Mouse (Mus musculus): ENCODE data around the gene B3gnt7. TPM values are rescaled to one million over a fixed set of nuclear protein-coding genes. Genes with fewer than 3 reads are reported as not detected.

B3gnt7 gene
- polyA plus RNA-seq, 1 experiment = 1.0 TPM

GRCm38 (mm10) chr1:86290452-86290851, 12.2 kb upstream of the B3gnt7 start:
- Histone ChIP-seq H3K4me1 (ENCODE audit: control insufficient read depth, insufficient read depth, low read length) (no peaks in the 10 kb centered on the region), H3K27ac (ENCODE audit: insufficient read depth, low read length) (no peak overlapping the region), H3K27me3 (ENCODE audit: control insufficient read depth, insufficient read depth, low read length) (no peaks in the 10 kb centered on the region; the same call in 1 of the 2 replicates), H3K4me3 (replicated peaks; ENCODE audit: insufficient read depth, low read depth, low read length) (no peak overlapping the region)
- no peak for TF ChIP-seq POLR2A (IDR thresholded peaks at IDR 0.05; ENCODE audit: borderline replicate concordance, insufficient read depth, low read length)
- no peak for TF ChIP-seq CTCF (IDR thresholded peaks at IDR 0.05; ENCODE audit: borderline replicate concordance, insufficient read depth, low read depth, low read length)
- WGBS = 35% methylated on average over 3 of the region's 3 CpGs
- DNase-seq = no peak

- no peak for TF ChIP-seq POLR2A (IDR thresholded peaks at IDR 0.05; ENCODE audit: borderline replicate concordance, insufficient read depth, low read length)
- TF ChIP-seq CTCF (IDR thresholded peaks at IDR 0.05; ENCODE audit: borderline replicate concordance, insufficient read depth, low read depth, low read length) = no peak
- WGBS = 86% methylated on average over 3 of the region's 3 CpGs
- Histone ChIP-seq H3K4me3 (replicated peaks; ENCODE audit: insufficient read depth, low read depth, low read length) (no peak overlapping the region), H3K27ac (ENCODE audit: insufficient read depth, low read length) (no peak overlapping the region), H3K4me1 (ENCODE audit: control insufficient read depth, insufficient read depth, low read length) (no peaks in the 10 kb centered on the region), H3K27me3 (ENCODE audit: control insufficient read depth, insufficient read depth, low read length) (no peaks in the 10 kb centered on the region)
- no peak for DNase-seq
Observed at GRCm38 (mm10) chr1:86293091-86293490, 9.5 kb upstream of the B3gnt7 start.

- H3K4me3 ChIP-seq (replicated peaks; ENCODE audit: insufficient read depth, low read depth, low read length) = no peak overlapping the region
- 87% methylated on average over 5 of the region's 5 CpGs for WGBS
- no peaks in the 10 kb centered on the region for H3K27me3 ChIP-seq (ENCODE audit: control insufficient read depth, insufficient read depth, low read length)
- no peak for DNase-seq
- TF ChIP-seq CTCF (IDR thresholded peaks at IDR 0.05; ENCODE audit: borderline replicate concordance, insufficient read depth, low read depth, low read length) = no peak
- TF ChIP-seq POLR2A (IDR thresholded peaks at IDR 0.05; ENCODE audit: borderline replicate concordance, insufficient read depth, low read length) = no peak
- no peaks in the 10 kb centered on the region for H3K4me1 ChIP-seq (ENCODE audit: control insufficient read depth, insufficient read depth, low read length)
- no peak overlapping the region for H3K27ac ChIP-seq (ENCODE audit: insufficient read depth, low read length)
Observed at GRCm38 (mm10) chr1:86293868-86294267, 8.8 kb upstream of the B3gnt7 start.

- Histone ChIP-seq H3K27ac (ENCODE audit: insufficient read depth, low read length) (no peak overlapping the region), H3K4me3 (replicated peaks; ENCODE audit: insufficient read depth, low read depth, low read length) (no peak overlapping the region), H3K27me3 (ENCODE audit: control insufficient read depth, insufficient read depth, low read length) (no peaks in the 10 kb centered on the region), H3K4me1 (ENCODE audit: control insufficient read depth, insufficient read depth, low read length) (no peaks in the 10 kb centered on the region)
- WGBS = 65% methylated on average over 4 of the region's 4 CpGs
- TF ChIP-seq POLR2A (IDR thresholded peaks at IDR 0.05; ENCODE audit: borderline replicate concordance, insufficient read depth, low read length) (no peak), CTCF (IDR thresholded peaks at IDR 0.05; ENCODE audit: borderline replicate concordance, insufficient read depth, low read depth, low read length) (no peak)
- DNase-seq = no peak
Observed at GRCm38 (mm10) chr1:86294472-86294871, 8.2 kb upstream of the B3gnt7 start.

- no peak for DNase-seq
- TF ChIP-seq CTCF (IDR thresholded peaks at IDR 0.05; ENCODE audit: borderline replicate concordance, insufficient read depth, low read depth, low read length) = no peak
- TF ChIP-seq POLR2A (IDR thresholded peaks at IDR 0.05; ENCODE audit: borderline replicate concordance, insufficient read depth, low read length) = no peak
- no peak overlapping the region for H3K4me3 ChIP-seq (replicated peaks; ENCODE audit: insufficient read depth, low read depth, low read length)
- H3K27me3 ChIP-seq (ENCODE audit: control insufficient read depth, insufficient read depth, low read length) = no peaks in the 10 kb centered on the region
- no peak overlapping the region for H3K27ac ChIP-seq (ENCODE audit: insufficient read depth, low read length)
- H3K4me1 ChIP-seq (ENCODE audit: control insufficient read depth, insufficient read depth, low read length) = no peaks in the 10 kb centered on the region
- WGBS = 67% methylated on average over 2 of the region's 2 CpGs
Observed at GRCm38 (mm10) chr1:86300093-86300492, 2.5 kb upstream of the B3gnt7 start.

- no peaks in the 10 kb centered on the region for H3K27me3 ChIP-seq (ENCODE audit: control insufficient read depth, insufficient read depth, low read length)
Observed at GRCm38 (mm10) chr1:86300731-86301130, 1.9 kb upstream of the B3gnt7 start.

GRCm38 (mm10) chr1:86301221-86302091, 1.2 kb upstream of the B3gnt7 start:
- no peak for DNase-seq
- H3K27me3 ChIP-seq (ENCODE audit: control insufficient read depth, insufficient read depth, low read length) = no peaks in the 10 kb centered on the region
- H3K27ac ChIP-seq (ENCODE audit: insufficient read depth, low read length) = no peak overlapping the region
- H3K4me3 ChIP-seq (replicated peaks; ENCODE audit: insufficient read depth, low read depth, low read length) = no peak overlapping the region
- 61% methylated on average over 6 of the region's 6 CpGs for whole genome bisulfite sequencing
- 0 out of 2 replicates have a peak, but pooled peaks cover under 1% of the 10 kb centered on the region for H3K4me1 ChIP-seq (ENCODE audit: control insufficient read depth, insufficient read depth, low read length)
- TF ChIP-seq POLR2A (IDR thresholded peaks at IDR 0.05; ENCODE audit: borderline replicate concordance, insufficient read depth, low read length) (no peak), CTCF (IDR thresholded peaks at IDR 0.05; ENCODE audit: borderline replicate concordance, insufficient read depth, low read depth, low read length) (peak; percentile 15; the same call in 1 of the 2 replicates)

More at GRCm38 (mm10) chr1:86300731-86301130, 1.9 kb upstream of the B3gnt7 start:
- H3K27ac ChIP-seq (ENCODE audit: insufficient read depth, low read length) = no peak overlapping the region
- no peak for DNase-seq
- H3K4me3 ChIP-seq (replicated peaks; ENCODE audit: insufficient read depth, low read depth, low read length) = no peak overlapping the region
- 58% methylated on average over 7 of the region's 7 CpGs for WGBS
- TF ChIP-seq CTCF (IDR thresholded peaks at IDR 0.05; ENCODE audit: borderline replicate concordance, insufficient read depth, low read depth, low read length) (no peak), POLR2A (IDR thresholded peaks at IDR 0.05; ENCODE audit: borderline replicate concordance, insufficient read depth, low read length) (no peak)
- H3K4me1 ChIP-seq (ENCODE audit: control insufficient read depth, insufficient read depth, low read length) = no peaks in the 10 kb centered on the region

Data from cerebellum, adult 2 months (tissue).